Mouse (Mus musculus) kidney, postnatal 25 days (tissue): ENCODE measurements around the gene Ankrd34a.
"Not testable (repeated sequence)": the region's sequence is repeated elsewhere in the genome, so short reads cannot be mapped to it uniquely, and the experiment has no call there.

Experiments used
- DNase-seq, 2 experiments: peaks; one replicate each; pipeline ENCODE4 v3.0.0; 2021; ENCODE audit warnings: mixed read lengths in 2 of 2

Gene Ankrd34a

GRCm38 (mm10) chr3:96579885-96580454 is 16.5 kb upstream of the Ankrd34a start:
- DNase-seq: peak; percentile 89 to 91

DNA sequence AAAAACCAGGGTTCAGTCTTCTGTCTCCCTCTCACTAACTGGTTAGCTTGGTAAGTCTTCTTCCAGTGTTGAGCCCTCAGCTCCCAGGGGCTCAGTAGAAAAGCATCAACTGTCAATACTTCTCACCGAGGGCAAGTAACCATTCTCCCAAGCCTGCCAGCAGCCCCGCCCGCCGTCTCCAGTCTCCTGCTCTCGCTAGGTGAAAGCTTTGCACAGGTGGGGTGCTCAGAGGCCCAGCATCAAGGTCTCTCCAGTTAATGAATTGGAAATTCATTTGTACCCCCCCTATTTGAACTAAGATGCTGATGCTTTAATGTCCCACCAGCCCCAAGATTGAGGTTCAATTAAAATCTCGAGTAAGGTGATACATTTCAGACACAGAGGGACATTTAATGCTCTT is 15.3 kb upstream of the Ankrd34a start:
- DNase-seq: no peak

DNA sequence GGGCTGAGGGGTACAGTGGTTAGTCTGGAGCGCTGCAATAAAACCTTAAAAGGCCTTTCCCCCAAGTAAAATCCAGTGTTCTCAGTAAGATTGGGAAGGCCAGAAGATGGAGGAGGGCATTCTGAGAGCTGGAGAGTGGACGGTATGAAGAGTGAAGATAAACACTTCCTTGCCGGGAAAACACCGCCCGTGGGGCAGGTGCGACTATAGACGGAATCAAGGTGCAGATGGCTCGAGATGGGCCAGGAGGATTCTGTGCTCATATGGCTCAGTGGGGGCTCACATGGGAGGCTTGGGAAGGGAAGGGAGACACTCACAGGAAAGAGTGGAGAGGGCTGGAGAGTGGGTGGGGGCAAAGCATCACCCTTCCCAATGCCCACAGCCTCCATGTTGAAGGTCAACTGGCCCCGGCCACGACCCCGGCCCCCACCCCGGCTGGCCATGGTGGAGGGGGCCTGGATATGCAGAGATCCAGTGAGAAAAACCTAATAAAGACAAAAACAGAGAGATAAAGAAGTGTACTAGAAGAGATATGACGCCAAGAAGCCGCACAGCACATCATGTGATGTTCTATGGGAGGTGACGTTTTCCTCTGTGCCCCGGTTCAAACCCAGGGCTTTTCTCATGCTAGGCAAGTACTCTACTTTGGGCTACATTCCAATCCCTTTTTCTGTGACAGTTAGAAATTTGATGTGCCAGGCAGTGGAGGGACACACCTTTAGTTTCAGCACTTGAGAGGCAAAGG is 14.5 kb upstream of the Ankrd34a start:
- DNase-seq: no peak

- DNase-seq: no peak
Measured at GRCm38 (mm10) chr3:96583386-96583785, 13.1 kb upstream of the Ankrd34a start.

GRCm38 (mm10) chr3:96590657-96591056 is 5.8 kb upstream of the Ankrd34a start:
- no peak for DNase-seq

- DNase-seq: peak in 1 of 2 experiments; percentile 72
Measured at GRCm38 (mm10) chr3:96593374-96593773, 3.1 kb upstream of the Ankrd34a start.

- DNase-seq: peak; percentile 97
Measured at GRCm38 (mm10) chr3:96593790-96594560, 2.5 kb upstream of the Ankrd34a start, which contains the start of gene Polr3gl. TSS of gene Polr3gl (minus strand) at chr3:96594181.

DNA sequence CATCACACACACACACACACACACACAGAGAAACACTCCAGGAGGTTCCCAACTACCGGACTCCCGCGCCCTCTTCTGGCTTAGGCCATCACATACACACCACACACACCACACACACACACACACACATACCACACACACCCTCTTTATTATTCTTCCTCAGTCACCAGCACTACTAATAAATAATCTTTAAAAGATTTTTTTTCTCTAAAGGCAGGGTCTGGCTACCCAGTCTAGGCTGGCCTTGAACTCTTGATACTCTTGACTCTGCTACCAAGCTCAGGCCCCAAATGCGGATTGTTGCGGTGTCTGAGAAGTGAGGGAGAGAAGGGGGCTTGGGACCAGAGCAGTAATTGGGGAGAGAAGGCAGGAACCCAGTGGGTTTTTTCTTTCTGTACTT is 1.6 kb upstream of the Ankrd34a start:
- no peak for DNase-seq

DNA sequence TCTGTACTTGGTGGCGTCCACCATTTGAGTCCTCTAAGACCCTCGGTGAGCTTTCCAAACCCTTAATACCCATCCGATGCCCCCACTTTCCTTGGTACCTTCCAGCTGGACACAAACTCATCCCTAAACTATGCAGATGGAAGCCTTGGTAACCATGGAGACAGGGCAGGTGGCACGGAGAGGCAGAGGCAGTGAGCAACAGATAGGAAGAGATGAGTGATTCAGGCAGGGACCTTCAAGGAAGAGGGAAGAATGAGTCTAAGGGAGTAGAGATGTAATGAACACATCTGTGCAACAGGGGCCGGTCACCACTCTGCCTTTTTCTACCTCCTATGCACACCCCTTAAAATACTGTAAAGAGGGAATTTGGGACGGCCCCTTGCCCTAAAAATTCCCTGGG is 775 bp upstream of the Ankrd34a start:
- DNase-seq: no peak

GRCm38 (mm10) chr3:96596855-96597254 is 419 bp downstream of the Ankrd34a start:
- DNase-seq: no peak

GRCm38 (mm10) chr3:96597435-96597891 is 1.0 kb downstream of the Ankrd34a start:
- peak in 1 of 2 experiments; percentile 38 for DNase-seq

DNA sequence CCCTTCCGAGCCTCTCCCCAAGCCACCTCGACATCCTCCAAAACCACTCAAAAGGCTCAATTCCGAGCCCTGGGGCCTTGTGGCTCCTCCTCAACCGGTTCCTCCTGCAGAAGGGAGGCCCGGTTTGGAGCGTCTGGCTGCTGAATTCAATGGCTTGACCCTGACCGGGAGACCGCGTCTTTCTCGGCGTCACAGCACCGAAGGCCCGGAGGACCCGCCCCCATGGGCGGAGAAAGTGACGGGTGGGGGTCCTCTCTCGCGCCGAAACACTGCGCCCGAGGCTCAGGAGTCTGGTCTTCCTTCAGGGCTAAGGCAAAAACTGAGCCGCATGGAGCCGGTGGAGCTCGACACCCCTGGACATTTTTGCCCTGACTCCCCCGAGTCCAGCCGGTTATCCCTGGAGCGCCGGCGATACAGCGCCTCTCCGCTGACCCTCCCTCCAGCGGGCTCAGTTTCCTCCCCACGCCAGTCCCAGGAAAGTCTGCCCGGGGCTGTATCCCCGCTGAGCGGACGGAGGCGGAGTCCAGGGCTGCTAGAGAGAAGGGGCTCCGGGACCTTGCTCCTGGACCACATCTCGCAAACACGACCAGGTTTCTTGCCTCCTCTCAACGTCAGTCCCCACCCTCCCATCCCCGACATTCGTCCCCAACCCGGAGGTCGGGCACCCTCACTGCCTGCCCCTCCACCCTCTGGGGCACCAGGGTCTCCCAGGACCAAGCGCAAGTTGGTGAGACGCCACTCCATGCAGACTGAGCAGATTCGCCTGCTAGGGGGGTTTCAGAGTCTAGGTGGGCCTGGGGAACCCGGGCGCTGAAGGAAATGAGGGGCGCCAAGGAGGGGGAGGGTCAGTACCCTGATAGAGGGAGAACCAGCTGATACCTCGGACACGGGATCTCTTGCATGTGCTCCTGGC is 2.0 kb downstream of the Ankrd34a start:
- DNase-seq: peak; percentile 72 to 83

- DNase-seq: no peak
Measured at GRCm38 (mm10) chr3:96599069-96599393, 2.6 kb downstream of the Ankrd34a start.

DNA sequence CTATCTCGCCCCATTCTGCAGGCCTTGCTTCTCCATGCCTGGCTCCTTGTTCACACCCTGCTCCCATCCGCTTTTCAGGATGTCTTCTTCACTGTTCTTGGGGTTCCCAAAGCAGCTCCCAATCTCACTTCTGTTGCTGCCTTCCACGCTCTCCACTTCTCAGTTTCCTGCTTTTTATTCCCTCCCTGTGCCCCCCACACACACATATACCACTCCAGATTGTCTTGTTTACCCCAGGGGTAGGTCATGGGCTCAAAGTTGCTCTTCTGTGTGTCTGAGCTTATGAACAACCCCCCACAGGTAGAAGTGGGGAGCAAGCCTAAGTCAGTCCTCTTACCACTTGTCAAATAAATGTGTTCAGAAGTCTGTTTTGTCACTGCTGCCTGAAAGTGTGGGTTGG is 3.0 kb downstream of the Ankrd34a start:
- DNase-seq: no peak

DNA sequence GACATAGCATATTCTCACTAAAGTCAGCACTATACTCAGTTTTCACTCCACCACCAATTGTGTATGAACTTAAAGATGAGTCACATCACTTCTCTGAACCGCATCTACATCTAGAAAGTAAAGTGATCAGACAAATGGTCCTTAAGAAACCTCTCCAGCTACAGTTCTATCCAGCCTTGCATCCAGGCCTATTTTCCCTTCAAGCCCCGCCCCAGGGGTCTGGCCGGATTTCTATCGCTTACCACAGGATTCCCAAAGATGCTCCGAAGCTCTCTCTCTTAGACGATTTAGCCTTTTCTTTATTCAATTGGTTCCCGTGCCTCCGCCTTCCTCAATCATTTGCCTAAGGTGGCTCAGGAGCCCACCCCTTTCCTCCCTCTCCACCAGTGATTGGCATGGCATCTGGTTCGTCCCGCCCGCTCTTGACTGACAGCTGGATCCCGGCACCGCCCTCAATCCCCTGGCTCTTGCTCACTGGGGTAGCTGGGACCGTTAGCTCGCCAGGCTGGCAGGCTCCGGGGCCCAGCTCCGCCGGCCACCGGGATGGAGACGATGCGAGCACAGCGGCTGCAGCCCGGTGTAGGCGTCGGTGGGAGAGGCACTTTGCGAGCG is 4.3 kb downstream of the Ankrd34a start, which contains the start of gene Lix1l:
Gene Lix1l (plus strand): TSS at position 511 of the 612 bp plus-strand sequence.
- peak; percentile 92 to 95 for DNase-seq

- peak; percentile 79 to 86 for DNase-seq
Measured at GRCm38 (mm10) chr3:96601251-96601787, 4.9 kb downstream of the Ankrd34a start.

DNA sequence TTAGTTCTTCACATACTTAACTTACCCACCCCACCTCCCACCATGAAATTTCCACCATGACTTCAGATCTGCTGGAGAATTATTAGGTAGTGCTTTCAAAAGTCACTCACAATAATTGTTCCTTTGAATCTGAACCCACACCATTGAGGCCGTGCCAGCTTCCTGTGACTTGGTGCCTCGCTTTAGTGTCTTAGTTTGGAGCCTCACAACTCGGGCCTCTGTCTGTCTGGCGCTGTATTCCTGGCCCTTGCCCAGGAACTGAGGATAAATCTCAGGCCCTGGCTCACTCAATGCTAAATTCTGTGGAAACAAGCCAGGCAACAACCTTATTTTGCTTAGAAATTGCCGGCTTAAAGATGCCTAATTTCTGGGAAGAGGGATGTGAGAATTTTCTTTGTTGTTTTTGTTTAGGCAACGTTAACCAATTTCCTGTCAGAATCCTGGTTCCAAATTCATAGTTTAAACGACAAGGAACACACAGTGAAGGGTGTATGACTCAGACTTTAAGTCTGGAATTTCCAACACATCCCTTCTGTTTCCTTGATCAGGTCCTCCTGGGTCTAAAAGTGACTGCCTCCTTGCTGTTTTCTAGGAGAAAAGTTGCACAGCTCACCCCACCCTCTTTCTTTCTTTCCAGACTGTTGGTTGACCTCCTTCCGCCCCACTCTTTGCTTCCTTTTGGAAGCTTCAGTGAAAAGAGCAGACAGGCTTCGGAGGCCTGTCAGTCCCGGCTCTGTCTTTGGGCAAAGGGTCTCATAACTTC is 5.7 kb downstream of the Ankrd34a start:
- peak; percentile 40 to 46 for DNase-seq

DNA sequence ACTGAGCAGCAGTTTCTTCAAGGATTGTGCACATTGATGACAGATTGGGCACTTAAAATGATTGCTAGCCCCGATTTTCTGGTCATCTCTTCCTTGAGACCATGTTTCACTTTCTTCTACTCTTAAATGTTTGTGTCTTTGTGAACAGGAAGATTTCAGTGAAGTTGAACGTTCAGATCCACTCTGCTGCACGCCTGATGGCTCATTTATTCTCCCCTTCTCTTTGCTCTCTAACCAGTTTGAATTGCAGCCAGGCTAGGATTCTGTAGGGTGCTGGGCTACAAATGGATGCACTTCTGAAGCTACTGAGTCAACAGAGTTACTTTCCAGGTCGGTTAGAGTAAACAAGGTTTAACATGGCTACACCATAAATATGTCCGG is 6.3 kb downstream of the Ankrd34a start:
- DNase-seq: no peak

- DNase-seq: no peak
Measured at GRCm38 (mm10) chr3:96603311-96603710, 6.9 kb downstream of the Ankrd34a start.

GRCm38 (mm10) chr3:96606007-96606406 is 9.6 kb downstream of the Ankrd34a start:
- DNase-seq: not testable (repeated sequence)

DNA sequence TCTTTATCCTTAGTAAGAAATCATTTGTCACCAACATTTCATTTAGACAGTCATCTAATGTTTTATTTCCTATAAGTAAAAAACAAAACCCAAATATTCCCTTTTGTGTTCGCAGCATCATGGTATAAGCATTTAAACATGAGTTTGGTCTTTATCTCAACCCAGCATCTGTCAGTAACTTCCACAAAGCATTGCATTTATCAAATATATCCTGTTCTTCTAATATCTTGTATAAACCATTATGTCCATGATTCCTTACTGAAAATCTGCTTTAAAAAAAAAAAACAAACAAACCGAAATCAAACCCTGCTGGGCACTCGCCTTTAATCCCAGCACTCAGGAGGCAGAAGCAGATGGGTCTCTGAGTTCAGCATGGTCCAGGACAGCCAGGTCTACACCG is 10.2 kb downstream of the Ankrd34a start:
- DNase-seq: no peak
